Mouse (Mus musculus) forelimb bud, embryonic 11.5 days (tissue): ENCODE measurements at regions not wholly inside any gene's neighbourhood (a gene's known extent, or its start where the extent isn't known, plus 50 kb on each side); places are given as distances from the start of the nearest gene placed in this dataset.

Source experiments
- DNase-seq: peaks from one replicate; pipeline ENCODE4 v3.0.0-alpha.2; 2012; ENCODE audit warnings: low read depth, low spot score

GRCm38 (mm10) chr1:42755958-42756357 is 60.4 kb downstream of the Pou3f3 start:
- DNase-seq: no peak

- DNase-seq: no peak
Observed at GRCm38 (mm10) chr1:42756497-42756896, 60.9 kb downstream of the Pou3f3 start.

DNA sequence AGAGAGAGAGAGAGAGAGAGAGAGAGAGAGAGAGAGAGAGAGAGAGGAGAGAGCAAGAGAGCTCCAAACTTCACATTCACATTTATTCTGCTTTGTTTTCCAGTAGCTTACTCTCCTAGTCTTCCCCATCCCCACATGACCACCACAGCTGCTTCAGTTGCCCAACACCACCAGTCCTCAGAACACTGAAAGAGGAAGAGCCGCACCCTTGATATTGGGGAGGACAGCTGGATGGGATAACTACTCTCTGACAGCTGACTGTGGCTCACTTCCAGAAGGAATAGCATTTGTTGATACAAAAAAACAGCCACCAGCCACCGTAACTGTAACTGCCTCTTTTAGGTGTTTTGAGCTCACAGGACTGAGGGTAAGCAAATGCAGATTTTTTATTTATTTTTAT is 67.9 kb downstream of the Pou3f3 start:
- DNase-seq: no peak

DNA sequence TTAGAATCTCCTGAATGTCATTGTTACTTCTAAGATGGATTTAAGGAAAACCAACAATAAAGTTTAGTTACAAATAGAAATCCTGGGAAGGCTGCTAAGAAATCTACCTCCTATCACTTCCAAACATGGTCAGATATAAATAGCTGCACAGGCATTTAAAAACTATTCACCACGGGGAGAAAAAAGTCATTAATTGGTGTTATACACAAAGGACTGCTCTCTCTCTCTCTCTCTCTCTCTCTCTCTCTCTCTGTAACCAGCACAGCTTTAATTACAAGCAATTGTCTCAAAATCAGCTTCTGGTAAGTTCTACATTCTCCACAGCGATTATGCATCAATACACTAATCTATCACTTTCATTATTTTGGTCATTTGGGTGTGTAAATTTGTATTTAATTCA is 68.5 kb downstream of the Pou3f3 start:
- DNase-seq: no peak

DNA sequence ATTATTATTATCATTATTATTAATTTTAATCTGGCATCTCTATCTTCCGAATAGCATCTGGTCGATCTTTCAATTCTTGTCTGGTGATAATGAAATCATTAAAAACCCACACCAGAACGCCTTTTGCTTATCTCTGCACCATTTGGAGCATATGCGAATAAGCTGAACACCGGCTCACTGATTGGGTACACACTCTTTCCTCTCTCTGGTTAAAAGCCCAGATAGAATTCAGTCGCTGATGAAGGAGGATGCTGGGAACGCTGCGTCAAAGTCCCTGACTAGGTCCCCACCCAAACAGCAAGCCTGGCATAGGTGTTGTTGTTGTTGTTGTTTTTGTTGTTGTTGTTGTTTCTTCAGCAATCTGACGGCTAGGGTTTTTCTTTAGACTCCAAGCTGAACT is 74.5 kb downstream of the Pou3f3 start:
- DNase-seq: no peak

DNA sequence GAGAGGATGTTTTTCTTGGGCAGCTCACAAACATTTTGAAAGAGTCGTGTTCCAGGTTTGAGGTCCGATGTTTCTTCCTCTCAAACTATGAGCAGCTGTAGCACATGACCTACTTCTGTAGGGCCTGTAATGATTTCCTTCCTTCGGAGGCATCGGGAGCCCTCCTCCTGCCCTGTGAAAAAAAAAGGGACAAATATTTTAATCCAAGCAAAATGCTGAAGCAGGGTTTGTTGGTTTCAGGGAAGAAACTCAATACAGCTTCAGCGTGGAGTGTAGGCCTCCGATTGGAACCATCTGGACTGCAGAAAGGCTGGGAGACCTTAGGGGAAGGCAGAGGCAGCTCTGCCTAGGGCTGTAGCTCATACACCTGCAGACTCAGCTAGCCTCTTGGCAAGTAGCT is 76.4 kb downstream of the Pou3f3 start:
- peak; percentile 73 for DNase-seq

GRCm38 (mm10) chr1:42773851-42774464 is 77.1 kb upstream of the Mrps9 start:
- DNase-seq: no peak

DNA sequence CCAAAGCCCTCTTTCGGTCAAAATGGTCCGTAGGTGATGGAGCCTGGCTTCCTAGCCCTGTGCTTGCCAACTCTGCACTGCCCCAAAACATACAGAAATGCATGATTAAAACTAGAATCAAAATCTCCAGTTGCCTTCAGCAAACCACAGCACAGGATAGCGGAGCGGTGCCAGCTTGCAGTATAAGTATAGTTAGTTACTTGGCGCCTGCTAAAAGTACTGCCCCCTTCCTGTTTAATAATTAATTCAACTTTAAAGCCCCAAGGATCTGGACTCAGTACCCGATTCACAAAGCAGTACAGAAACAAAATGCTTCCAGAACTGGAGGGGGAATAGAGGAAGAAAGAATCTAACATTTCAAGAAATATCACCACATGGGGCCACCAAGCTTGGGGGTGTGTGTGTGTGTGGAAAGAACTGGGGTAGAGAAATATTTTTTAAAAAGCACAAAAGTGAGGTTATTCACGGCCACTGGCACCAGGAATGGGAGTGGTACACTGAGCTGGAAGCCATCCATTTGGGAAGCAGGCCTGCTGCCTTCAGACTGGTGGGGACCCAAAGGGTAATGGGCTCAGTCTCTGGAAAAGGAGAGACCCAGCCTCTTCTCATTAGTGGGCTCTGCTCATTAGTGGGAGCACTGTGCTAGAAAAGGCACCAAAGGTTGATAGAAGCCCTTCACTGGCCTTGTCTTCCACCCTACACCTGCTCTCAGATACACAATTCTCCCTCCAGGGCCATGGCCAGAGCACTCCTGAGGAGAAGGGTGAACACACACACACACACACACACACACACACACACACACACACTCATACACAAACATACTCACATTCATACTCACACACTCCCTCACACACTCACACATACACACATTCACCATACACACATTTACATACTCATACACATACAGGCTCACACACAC is 75.8 kb upstream of the Mrps9 start:
- DNase-seq: no peak

DNA sequence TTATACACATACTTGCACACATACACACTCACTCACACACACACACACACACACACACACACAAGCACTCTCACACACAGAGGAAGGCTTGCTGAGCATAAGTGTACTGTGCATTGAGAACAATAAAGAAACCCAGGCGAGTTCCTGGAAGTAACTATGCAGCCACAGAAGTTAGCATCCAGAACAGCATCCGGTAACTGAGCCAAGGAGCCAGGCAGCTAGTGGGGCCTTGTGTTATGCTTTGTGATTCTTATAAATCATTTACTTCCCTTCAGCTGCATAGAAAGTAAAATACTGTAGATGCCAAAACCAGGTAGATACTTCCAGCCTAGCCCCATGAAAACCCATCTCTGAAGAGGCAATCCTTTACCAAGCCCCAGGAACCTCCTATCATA is 75.1 kb upstream of the Mrps9 start:
- DNase-seq: no peak

DNA sequence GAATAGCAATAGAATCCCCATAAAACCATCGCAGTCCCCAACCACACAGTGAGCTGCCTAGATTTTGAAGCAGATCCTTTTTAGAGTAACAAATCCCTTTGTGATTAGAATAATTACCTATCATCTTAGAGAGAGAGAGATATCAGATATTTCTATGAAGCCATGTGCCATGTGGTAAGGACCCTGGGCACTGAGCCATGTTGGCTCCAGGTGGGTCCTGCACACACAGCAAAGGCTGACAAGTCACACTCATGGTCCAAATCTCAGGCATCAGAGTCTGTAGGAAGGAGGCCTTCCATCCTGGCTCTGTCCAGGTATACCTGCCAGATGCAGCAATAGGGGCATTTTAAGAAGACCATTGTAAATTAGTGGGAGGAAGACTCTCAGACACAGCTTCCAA is 73.6 kb upstream of the Mrps9 start:
- DNase-seq: no peak

DNA sequence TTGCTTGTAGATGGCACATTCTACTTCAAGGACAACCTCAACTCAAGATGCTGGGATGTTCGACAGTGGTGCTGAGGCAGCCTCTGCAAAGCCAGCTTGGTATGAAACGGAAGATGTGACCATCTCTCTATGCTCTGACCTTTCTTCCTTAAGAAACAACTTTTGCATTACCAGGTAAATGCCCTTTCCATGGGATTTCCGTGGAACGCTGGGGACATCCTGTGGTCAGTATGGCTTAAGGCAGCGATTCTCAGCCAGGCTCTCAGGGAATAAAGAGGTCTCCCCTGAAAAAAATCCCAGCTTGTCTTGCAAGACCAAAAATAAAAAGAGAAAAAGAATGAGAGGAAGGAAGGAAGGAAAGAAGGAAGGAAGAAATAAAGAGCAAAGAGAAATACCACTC is 71.3 kb upstream of the Mrps9 start:
- peak; percentile 57 for DNase-seq

GRCm38 (mm10) chr1:42780266-42780665 is 70.8 kb upstream of the Mrps9 start:
- no peak for DNase-seq

- DNase-seq: no peak
Observed at GRCm38 (mm10) chr1:42781533-42781932, 69.5 kb upstream of the Mrps9 start.

DNA sequence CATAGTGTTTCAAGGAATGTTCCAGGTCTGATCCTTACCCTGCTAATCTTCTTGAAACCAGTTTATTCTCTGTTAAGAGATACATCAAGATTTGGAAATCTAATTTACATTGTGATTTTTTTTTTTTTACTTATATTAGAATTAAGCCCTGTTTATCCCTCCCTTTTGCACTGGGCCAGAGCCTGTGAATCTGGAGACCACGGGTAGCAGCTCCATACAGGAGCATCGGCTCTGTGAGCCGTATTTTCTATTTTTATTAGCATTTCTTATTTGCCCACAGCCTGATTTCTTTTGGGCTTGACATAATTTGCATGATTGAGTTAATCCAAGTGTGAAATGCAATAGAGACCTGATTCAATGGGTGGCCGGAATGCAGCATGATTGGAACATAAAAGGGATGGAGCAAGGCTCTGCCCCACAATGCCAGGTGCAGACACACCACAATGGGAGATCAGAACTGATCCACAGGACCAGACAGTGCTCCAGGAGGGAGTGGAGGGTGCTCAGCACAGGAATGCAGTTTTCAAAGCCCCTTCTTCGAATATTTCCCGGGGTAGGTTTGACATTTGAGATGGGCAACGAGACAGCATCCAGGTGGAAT is 67.9 kb upstream of the Mrps9 start:
- DNase-seq: no peak

- DNase-seq: no peak
Observed at GRCm38 (mm10) chr1:42787240-42787639, 63.8 kb upstream of the Mrps9 start.

- no peak for DNase-seq
Observed at GRCm38 (mm10) chr1:42788413-42788812, 62.6 kb upstream of the Mrps9 start.
